Mouse (Mus musculus) left cerebral cortex, postnatal 10 days (tissue): ENCODE measurements around the gene Ppil3. TPM values are rescaled to one million over a fixed set of nuclear protein-coding genes. Genes with fewer than 3 reads are reported as not detected.

Source experiments
- DNase-seq, 2 experiments: peaks; one replicate each; pipeline ENCODE4 v3.0.0; 2021 to 2022; ENCODE audit warnings: low spot score in 2 of 2, mixed read lengths in 1 of 2; ENCODE audit errors: extremely low spot score in 1 of 2
- intact Hi-C: fragments of 180-260 bp; cut with DNase I; formaldehyde crosslinking; loops from one replicate; pipeline ENCODE4 v1.15.1; 2025
- total RNA-seq, 2 experiments: library from RNA; stranded (reverse); gene quantifications; 2 replicates each; pipeline ENCODE4 v1.2.3; 2021

Ppil3 gene
- total RNA-seq, 2 experiments from 2014 or later, result 29.0 to 30.0 TPM

- DNase-seq, result no peak
- intact Hi-C loops, result no loop called here
Measured at GRCm38 (mm10) chr1:58415442-58415841, 29.8 kb downstream of the Ppil3 start.

GRCm38 (mm10) chr1:58410776-58411175, 34.5 kb downstream of the Ppil3 start:
- intact Hi-C loops, result no loop called here
- no peak for DNase-seq

- DNase-seq, result no peak
- intact Hi-C loops, result no loop called here
Measured at GRCm38 (mm10) chr1:58410198-58410588, 35.1 kb downstream of the Ppil3 start.

- no peak for DNase-seq
- intact Hi-C loops, result no loop called here
Measured at GRCm38 (mm10) chr1:58409553-58410197, 35.6 kb downstream of the Ppil3 start.

DNA sequence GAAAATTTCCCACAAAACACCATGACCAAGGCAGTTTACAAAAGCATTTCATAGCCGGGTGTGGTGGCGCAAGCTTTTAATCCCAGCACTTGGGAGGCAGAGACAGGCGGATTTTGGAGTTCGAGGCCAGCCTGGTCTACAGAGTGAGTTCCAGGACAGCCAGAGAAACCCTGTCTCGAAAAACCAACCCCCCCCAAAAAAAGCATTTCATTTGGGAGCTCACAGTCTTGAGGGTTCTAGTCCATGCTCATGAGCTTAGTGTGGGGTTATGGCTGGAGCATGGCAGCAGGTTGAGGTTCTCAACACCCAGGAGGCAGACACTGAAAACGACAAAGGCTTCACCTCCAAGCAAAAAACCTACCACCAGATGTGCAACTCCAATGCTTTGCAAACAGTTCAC, 37.1 kb downstream of the Ppil3 start:
- intact Hi-C loops, result no loop called here
- DNase-seq, result no peak

DNA sequence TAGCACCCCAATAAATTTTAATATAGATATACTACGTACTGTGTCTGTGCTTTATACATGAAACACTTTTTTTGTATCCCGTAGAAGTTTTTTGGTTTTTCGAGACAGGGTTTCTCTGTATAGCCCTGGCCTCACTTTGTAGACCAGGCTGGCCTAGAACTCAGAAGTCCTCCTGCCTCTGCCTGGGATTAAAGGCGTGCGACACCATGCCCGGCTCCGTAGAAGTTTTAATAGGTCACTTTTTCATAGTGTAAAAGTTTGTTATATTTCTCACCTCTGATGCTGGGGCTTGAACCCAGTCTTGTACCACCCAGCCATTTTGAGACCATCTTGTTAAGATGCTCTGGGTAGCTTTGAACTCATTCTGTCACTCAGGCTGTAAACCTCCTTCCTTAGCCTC, 38.0 kb downstream of the Ppil3 start:
- intact Hi-C loops, result no loop called here

DNA sequence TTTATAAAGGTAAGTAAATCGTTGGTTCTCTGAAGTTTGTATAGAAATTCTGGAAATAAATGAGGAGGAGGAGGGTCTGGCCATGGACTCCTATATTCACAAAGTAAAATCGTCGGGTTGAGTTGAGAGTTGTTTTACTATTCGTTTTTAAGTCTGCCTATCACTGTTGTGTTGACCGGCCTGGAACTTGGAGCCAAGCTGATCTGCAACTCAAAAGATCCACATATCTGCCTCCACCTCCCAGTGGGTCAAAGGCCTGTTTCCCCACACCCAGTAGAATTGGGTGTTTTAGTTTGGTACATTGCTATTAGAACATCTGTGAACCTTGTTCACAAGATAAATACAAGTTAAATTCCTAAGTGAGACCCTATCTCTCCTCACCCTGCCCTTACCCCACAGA, 41.5 kb downstream of the Ppil3 start:
- no peak for DNase-seq
- intact Hi-C loops, result no loop called here

More for the DNA sequence above, 38.0 kb downstream of the Ppil3 start:
- no peak for DNase-seq

DNA sequence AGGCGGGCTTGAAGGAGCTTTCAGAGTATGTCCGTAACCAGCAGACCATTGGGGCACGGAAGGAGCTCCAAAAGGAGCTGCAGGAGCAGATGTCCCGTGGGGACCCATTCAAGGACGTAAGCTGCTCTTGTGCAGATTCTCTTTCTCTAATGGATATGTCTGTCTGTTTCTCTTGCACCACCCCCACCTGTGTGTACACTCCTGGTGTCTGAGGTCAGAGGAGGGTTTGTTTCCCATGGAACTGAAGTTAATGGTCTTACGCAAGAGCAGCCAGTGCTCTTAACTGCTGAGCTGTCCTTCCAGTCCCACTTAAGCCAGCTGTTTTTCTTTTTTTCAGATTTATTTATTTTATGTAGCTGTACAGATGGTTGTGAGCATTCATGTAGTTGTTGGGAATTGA, 43.9 kb downstream of the Ppil3 start:
- no peak for DNase-seq

DNA sequence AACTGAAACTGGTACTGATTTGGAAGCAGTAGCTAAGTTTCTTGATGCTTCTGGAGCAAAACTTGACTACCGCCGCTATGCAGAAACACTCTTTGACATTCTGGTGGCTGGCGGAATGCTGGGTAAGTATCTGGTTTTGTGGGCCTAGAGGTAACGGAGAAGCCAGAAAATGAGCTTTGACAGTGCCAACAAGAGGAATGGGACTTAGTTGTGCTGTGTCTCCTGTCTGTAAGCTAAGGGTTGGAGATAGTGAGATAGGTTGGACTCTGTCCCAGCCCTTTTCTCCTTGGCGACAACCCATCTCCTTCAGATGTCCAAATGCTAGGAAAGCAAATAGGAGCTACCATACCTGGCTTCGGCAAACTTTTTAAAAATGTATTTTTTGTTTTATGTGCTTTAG, 47.6 kb downstream of the Ppil3 start:
- intact Hi-C loops, result loop anchor here (10.0 kb wide), 1 partner anchor 973 kb away; no protein-coding TSS in a partner anchor
- no peak for DNase-seq

More for the DNA sequence above, 43.9 kb downstream of the Ppil3 start:
- intact Hi-C loops, result no loop called here

GRCm38 (mm10) chr1:58396179-58396578, 49.1 kb downstream of the Ppil3 start:
- DNase-seq, result no peak
- intact Hi-C loops, result loop anchor here (10.0 kb wide), 1 partner anchor 971 kb away; no protein-coding TSS in a partner anchor

- DNase-seq, result no peak
- intact Hi-C loops, result loop anchor here (10.0 kb wide), 1 partner anchor 971 kb away; no protein-coding TSS in a partner anchor
Measured at GRCm38 (mm10) chr1:58395341-58395740, 49.9 kb downstream of the Ppil3 start.

GRCm38 (mm10) chr1:58393284-58394195, 51.7 kb downstream of the Ppil3 start:
- intact Hi-C loops, result loop anchor here (10.0 kb wide), 1 partner anchor 969 kb away; no protein-coding TSS in a partner anchor
- peak in 1 of 2 experiments; percentile 77 for DNase-seq

DNA sequence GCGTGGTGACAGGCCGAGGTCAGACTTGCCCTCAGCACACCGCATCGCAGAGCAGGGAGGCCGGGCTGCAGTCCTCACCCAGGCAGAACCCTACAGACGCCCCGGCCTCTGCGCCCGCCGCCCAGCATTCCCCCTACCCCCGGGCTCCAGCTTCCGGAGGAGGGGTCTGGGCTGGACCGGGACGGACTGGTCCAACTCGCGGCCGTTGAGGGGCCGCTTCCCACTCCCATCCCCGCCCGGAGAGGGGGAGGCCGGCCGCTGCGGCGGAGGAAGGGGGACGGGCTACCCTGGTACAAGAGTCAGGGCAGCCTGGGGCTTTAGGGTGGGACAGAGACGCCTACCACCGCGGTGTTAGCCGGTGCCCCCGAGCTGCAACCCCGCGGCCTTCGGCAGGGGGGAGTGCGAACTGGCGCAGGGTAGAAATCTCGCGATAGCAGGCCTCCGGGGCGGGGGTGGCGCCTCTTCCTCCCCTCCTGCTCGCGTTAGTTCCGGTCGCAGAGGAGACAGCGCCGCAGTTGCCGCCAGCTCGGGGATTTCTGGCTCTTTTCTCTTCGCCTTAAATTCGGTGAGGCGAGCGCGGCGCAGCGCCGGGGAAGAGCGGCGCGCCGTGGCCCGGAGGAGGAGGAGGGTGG, 52.5 kb downstream of the Ppil3 start, which contains the start of gene Bzw1:
Bzw1 (plus strand) TSS at position 247 of the 632 bp plus-strand sequence.
- intact Hi-C loops, result loop anchor here (10.0 kb wide), 1 partner anchor 968 kb away; no protein-coding TSS in a partner anchor
- peak; percentile 88 to 97 for DNase-seq

DNA sequence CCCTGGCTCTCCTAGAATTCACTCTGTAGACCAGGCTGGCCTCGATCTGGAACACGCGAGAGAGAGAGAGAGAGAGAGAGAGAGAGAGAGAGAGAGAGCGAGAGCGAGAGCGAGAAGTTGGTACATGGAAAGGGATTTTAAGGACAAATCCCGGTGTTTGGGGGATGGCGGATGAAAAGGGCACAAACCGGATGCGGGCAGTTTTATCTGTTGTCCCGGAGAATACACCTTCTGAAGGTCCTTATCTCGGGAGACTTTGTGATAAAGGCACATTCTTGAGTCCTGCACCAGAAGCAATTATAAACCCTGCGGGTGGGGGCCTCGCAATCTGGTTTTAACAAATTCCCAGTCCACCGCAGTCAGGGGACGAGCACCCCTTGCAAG, 53.0 kb downstream of the Ppil3 start:
- DNase-seq, result no peak
- intact Hi-C loops, result loop anchor here (10.0 kb wide), 1 partner anchor 967 kb away; no protein-coding TSS in a partner anchor

- DNase-seq, result no peak
- intact Hi-C loops, result loop anchor here (10.0 kb wide), 1 partner anchor 967 kb away; no protein-coding TSS in a partner anchor
Measured at GRCm38 (mm10) chr1:58391421-58392267, 53.6 kb downstream of the Ppil3 start.

DNA sequence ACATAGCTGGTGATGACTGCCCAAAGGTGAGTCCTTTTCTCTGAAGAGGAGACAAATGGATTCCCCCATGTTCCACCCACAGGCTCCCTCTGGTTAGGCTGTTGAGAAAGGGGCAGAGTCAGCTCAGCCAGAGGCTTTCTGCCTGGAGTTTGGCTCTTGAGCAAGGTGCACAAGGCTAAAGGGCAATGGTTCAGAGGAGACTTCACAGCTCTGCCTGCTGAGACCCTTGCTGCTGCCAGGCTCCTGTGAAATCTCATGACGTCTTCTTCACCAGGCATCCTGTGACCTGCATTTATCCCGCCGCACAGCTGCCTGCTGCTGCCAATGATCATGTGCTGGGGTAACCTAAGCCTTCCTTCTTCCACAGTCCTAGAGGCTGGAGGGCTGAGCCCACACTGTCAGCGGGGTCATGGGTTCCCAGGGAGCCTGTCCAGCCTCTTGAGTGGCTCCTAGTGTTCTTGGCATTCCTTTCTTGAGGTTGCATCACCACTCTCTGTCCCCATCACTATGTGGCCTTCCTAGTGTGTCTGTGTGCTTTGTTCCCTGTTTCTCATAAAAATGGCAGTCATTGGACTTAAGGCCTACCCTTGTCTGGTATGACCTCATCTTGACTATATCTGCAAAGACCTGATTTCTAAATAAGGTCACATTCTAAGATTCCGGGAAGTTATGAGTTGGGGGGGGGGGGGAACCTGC, 62.6 kb downstream of the Ppil3 start:
- intact Hi-C loops, result no loop called here
- no peak for DNase-seq
